In the genomic region with DNA sequence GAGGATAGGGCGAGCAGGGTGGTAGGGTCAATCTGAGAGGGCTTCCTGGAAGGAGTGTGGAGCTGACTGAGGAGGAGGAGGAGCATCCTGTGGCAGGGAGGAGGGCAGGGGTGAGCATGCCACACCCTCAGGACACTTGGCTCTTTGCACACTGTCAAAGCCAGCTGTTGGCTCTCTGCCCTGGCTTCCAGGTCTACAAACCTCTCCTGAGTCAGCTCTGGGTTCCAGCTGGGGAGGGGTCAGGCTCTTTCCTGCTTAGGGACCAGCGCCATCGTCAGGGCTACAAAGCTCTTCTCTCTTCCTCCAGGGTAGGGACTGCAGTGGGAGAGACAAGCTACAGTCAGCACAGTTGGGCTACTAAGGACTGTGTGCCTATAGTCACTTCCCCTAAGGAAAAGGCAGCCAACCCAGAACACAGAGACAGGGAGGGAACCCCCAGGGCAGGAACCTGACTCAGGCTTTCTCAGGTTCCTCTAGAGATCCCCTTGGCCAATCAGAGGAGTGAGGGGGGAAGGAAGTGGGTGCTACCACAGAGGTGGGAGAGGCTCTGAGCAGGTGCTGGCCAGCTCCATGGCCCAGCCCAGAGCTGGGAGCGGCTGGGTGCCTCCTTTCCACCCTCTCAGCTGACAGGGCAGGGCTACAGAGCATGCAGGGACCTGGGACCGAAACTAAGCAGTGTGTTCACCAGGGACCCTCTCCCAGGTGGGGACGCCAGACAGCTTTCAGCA, we compare ENCODE assay signal across 7 mouse cellular contexts. TPM values are rescaled to one million over a fixed set of nuclear protein-coding genes. Genes with fewer than 3 reads are reported as not detected.
DNase-seq lines count a peak whose midpoint lies in the region; ATAC-seq and TF ChIP-seq lines count a peak whose summit lies in the region.

No protein-coding gene starts in this region.

- TF ChIP-seq CTCF in heart, postnatal 0 days (IDR thresholded peaks at IDR 0.05; ENCODE audit: low read depth): peak; percentile 21
- no peak; the same call in 1 of the 2 replicates for TF ChIP-seq CTCF in lung, postnatal 0 days (IDR thresholded peaks at IDR 0.05)
- no peak for TF ChIP-seq CTCF in layer of hippocampus, adult 2 months (conservative IDR thresholded peaks at IDR 0.05)

- H3K4me3 ChIP-seq in heart, postnatal 0 days (ENCODE audit: low read depth, low read length): no peak overlapping the region
- H3K4me3 ChIP-seq in lung, postnatal 0 days (ENCODE audit: low read depth, low read length): no peak overlapping the region
- H3K4me3 ChIP-seq in layer of hippocampus, adult 2 months: no peak overlapping the region

- no peaks in the 10 kb centered on the region for H3K9me3 ChIP-seq in heart, postnatal 0 days (replicated peaks; ENCODE audit: control insufficient read depth, low read length)
- no peaks in the 10 kb centered on the region for H3K9me3 ChIP-seq in lung, postnatal 0 days (ENCODE audit: low read length)

- DNase-seq in urinary bladder, postnatal 36 days (ENCODE audit: low spot score in 2 of 2): peak; percentile 37 to 60
- DNase-seq in urinary bladder, postnatal 25 days (ENCODE audit: low spot score): no peak
- peak; percentile 53 for DNase-seq in heart, postnatal 0 days (ENCODE audit: low spot score)
- DNase-seq in lung, postnatal 0 days (ENCODE audit: low spot score): peak; percentile 47
- no peak for DNase-seq in cerebellum, adult 11-12 months
- DNase-seq in layer of hippocampus, adult 2 months (ENCODE audit: low spot score in 2 of 2): no peak

- H3K4me2 ChIP-seq in heart, postnatal 0 days (ENCODE audit: low read depth, low read length): no peak overlapping the region
- no peak overlapping the region for H3K4me2 ChIP-seq in lung, postnatal 0 days (replicated peaks; ENCODE audit: low read depth, low read length)

- H3K27me3 ChIP-seq in heart, postnatal 0 days (ENCODE audit: control insufficient read depth, insufficient read depth, low read length): no peaks in the 10 kb centered on the region
- no peaks in the 10 kb centered on the region for H3K27me3 ChIP-seq in lung, postnatal 0 days (replicated peaks; ENCODE audit: insufficient read depth, low read length)

- peaks cover 24% of the 10 kb centered on the region for H3K4me1 ChIP-seq in heart, postnatal 0 days (ENCODE audit: control insufficient read depth, insufficient read depth)
- H3K4me1 ChIP-seq in lung, postnatal 0 days (ENCODE audit: insufficient read depth, low read depth, low read length): peaks cover 4% of the 10 kb centered on the region; the same call in 1 of the 2 replicates

- H3K36me3 ChIP-seq in heart, postnatal 0 days (replicated peaks; ENCODE audit: control insufficient read depth, insufficient read depth, low read length): no peaks in the 10 kb centered on the region
- H3K36me3 ChIP-seq in lung, postnatal 0 days (ENCODE audit: insufficient read depth, low read length): no peaks in the 10 kb centered on the region

- peak; percentile 15; the same call in 1 of the 2 replicates for ATAC-seq in heart, postnatal 0 days (ENCODE audit: insufficient read depth, low read depth)
- ATAC-seq in lung, postnatal 0 days: peak; percentile 76
- ATAC-seq in erythroblast, adult 5-6 weeks (replicated peaks; ENCODE audit: low FRiP score, poor library complexity, severe bottlenecking): no peak

- TF ChIP-seq EP300 in heart, postnatal 0 days (IDR thresholded peaks at IDR 0.05; ENCODE audit: low read depth): no peak
- TF ChIP-seq EP300 in lung, postnatal 0 days (IDR thresholded peaks at IDR 0.05): no peak

- 45% methylated on average over 6 of the region's 6 CpGs for WGBS in heart, postnatal 0 days
- 32% methylated on average over 6 of the region's 6 CpGs for WGBS in lung, postnatal 0 days

- no peak overlapping the region for H3K27ac ChIP-seq in heart, postnatal 0 days (ENCODE audit: low read depth)
- no peak overlapping the region for H3K27ac ChIP-seq in lung, postnatal 0 days (ENCODE audit: low read length)
- no peak overlapping the region for H3K27ac ChIP-seq in layer of hippocampus, adult 2 months

- H3K9ac ChIP-seq in heart, postnatal 0 days (replicated peaks; ENCODE audit: low read depth, low read length): no peak overlapping the region
- H3K9ac ChIP-seq in lung, postnatal 0 days (replicated peaks; ENCODE audit: low read depth): no peak overlapping the region

RNA-seq across cellular contexts. Expression of gene Ifnlr1, which starts 24.8 kb away (rescaled TPM):
- total RNA-seq in heart, postnatal 0 days (2014; rRNA removed; ENCODE audit: low replicate concordance): 1.9 and 2.4 TPM in 2 replicates
- polyA plus RNA-seq in heart, postnatal 0 days (2015; fragmentation: Nextera tagmentation; extraction: Ambion mirVana): 0.77 and 1.0 TPM in 2 replicates
- polyA plus RNA-seq in lung, postnatal 0 days (2015; fragmentation: Nextera tagmentation; extraction: Ambion mirVana): 2.7 and 3.7 TPM in 2 replicates
- 2.7 and 3.8 TPM in 2 replicates for total RNA-seq in erythroblast, adult 5-6 weeks (2015; ENCODE audit: low replicate concordance)
- total RNA-seq in erythroblast, adult 5-6 weeks (2017; ENCODE audit: low replicate concordance): 1.4 and 1.7 TPM in 2 replicates
- total RNA-seq in layer of hippocampus, adult 2 months (2021): under 1 TPM; 0.10 to 0.27 TPM

Comparison
In these comparisons a context has a peak if more than half of its experiments do, and no peak if none do; other contexts are left out.
1. DNase-seq: peak in urinary bladder, postnatal 36 days (2 of 2), heart, postnatal 0 days (single experiment) and lung, postnatal 0 days (single experiment); none in urinary bladder, postnatal 25 days (single experiment), cerebellum, adult 11-12 months (single experiment) and layer of hippocampus, adult 2 months (0 of 2).